19 mouse cellular contexts compared by ENCODE assay signal in genomic region chr4:33109720-33110458, GRCm38 (mm10). TPM values are rescaled to one million over a fixed set of nuclear protein-coding genes. Genes with fewer than 3 reads are reported as not detected.
DNase-seq lines count a peak whose midpoint lies in the region; ATAC-seq and TF ChIP-seq lines count a peak whose summit lies in the region.
"Had no signal": no experiment of that assay in that cellular context is flagged by ENCODE, and none has a peak within 500 bp of the region (broad histone marks: within the 10 kb centered on the region; RNA-seq: fewer than 3 reads in every experiment).

No protein-coding gene starts in this region.

- H3K4me2 ChIP-seq in forebrain, embryonic 13.5 days, result no peak overlapping the region
- H3K4me2 ChIP-seq in lung, postnatal 0 days (replicated peaks; ENCODE audit: low read depth, low read length), result no peak overlapping the region
- H3K4me2 ChIP-seq: heart, embryonic 12.5 days; hindbrain, embryonic 12.5 days; neural tube, embryonic 13.5 days had no signal

- TF ChIP-seq EP300 in lung, postnatal 0 days (IDR thresholded peaks at IDR 0.05), result no peak

- H3K27me3 ChIP-seq in forebrain, embryonic 13.5 days, result no peaks in the 10 kb centered on the region
- H3K27me3 ChIP-seq in lung, postnatal 0 days (replicated peaks; ENCODE audit: insufficient read depth, low read length), result no peaks in the 10 kb centered on the region
- H3K27me3 ChIP-seq: heart, embryonic 12.5 days; hindbrain, embryonic 12.5 days; neural tube, embryonic 13.5 days had no signal

- no peak overlapping the region for H3K4me3 ChIP-seq in forebrain, embryonic 13.5 days
- no peak overlapping the region for H3K4me3 ChIP-seq in lung, postnatal 0 days (ENCODE audit: low read depth, low read length)
- H3K4me3 ChIP-seq: forebrain, embryonic 10.5 days; heart, embryonic 12.5 days; hindbrain, embryonic 12.5 days; neural tube, embryonic 13.5 days had no signal

- peak; percentile 63; the same call in 1 of the 2 replicates for ATAC-seq in megakaryocyte-erythroid progenitor cell, adult 5-6 weeks (replicated peaks; ENCODE audit: low FRiP score, low TSS enrichment, poor library complexity, severe bottlenecking)
- ATAC-seq in forebrain, embryonic 13.5 days, result no peak
- no peak for ATAC-seq in lung, postnatal 0 days

- 90% methylated on average over 14 of the region's 14 CpGs for WGBS in forebrain, embryonic 13.5 days
- WGBS in lung, postnatal 0 days, result 45% methylated on average over 14 of the region's 14 CpGs

- TF ChIP-seq CTCF in lung, postnatal 0 days (IDR thresholded peaks at IDR 0.05), result no peak

- no peak overlapping the region for H3K27ac ChIP-seq in forebrain, embryonic 13.5 days
- no peak overlapping the region for H3K27ac ChIP-seq in lung, postnatal 0 days (ENCODE audit: low read length)
- H3K27ac ChIP-seq: forebrain, embryonic 10.5 days; hindbrain, embryonic 12.5 days; neural tube, embryonic 13.5 days had no signal

- H3K9me3 ChIP-seq in forebrain, embryonic 13.5 days (replicated peaks), result no peaks in the 10 kb centered on the region
- H3K9me3 ChIP-seq in lung, postnatal 0 days (ENCODE audit: low read length), result no peaks in the 10 kb centered on the region
- H3K9me3 ChIP-seq: forebrain, embryonic 10.5 days; G1E; hindbrain, embryonic 12.5 days; neural tube, embryonic 13.5 days had no signal

- H3K4me1 ChIP-seq in forebrain, embryonic 13.5 days, result no peaks in the 10 kb centered on the region
- H3K4me1 ChIP-seq in lung, postnatal 0 days (ENCODE audit: insufficient read depth, low read depth, low read length), result no peaks in the 10 kb centered on the region
- H3K4me1 ChIP-seq: forebrain, embryonic 10.5 days; hindbrain, embryonic 12.5 days; neural tube, embryonic 13.5 days had no signal

- H3K36me3 ChIP-seq in forebrain, embryonic 13.5 days (ENCODE audit: poor library complexity, severe bottlenecking), result no peaks in the 10 kb centered on the region
- no peaks in the 10 kb centered on the region for H3K36me3 ChIP-seq in lung, postnatal 0 days (ENCODE audit: insufficient read depth, low read length)
- H3K36me3 ChIP-seq: forebrain, embryonic 10.5 days; G1E; heart, embryonic 12.5 days; hindbrain, embryonic 12.5 days; neural tube, embryonic 13.5 days had no signal

- peak; percentile 41 to 43 for DNase-seq in B cell, adult 2 months
- DNase-seq in CD4-positive, CD25-positive, alpha-beta regulatory T cell, adult 2 months (ENCODE audit: low read depth, low spot score), result peak; percentile 32
- peak; percentile 59 for DNase-seq in induced T-regulatory cell, adult 2 months (ENCODE audit: low read depth)
- no peak for DNase-seq in urinary bladder, postnatal 4 days (ENCODE audit: low spot score in 2 of 2)
- no peak for DNase-seq in lung, postnatal 0 days (ENCODE audit: low spot score)
- DNase-seq: cerebellum, adult 9-10 months; kidney, adult 2 months; midbrain, embryonic 14.5 days; retina, postnatal 1 day had no signal

- H3K9ac ChIP-seq in forebrain, embryonic 13.5 days, result no peak overlapping the region
- no peak overlapping the region for H3K9ac ChIP-seq in lung, postnatal 0 days (replicated peaks; ENCODE audit: low read depth)
- H3K9ac ChIP-seq: heart, embryonic 12.5 days; hindbrain, embryonic 12.5 days; neural tube, embryonic 13.5 days had no signal

RNA-seq across cellular contexts. Expression of gene Gabrr1, which starts 22.4 kb away (rescaled TPM):
- not detected in 2 replicates for total RNA-seq in megakaryocyte-erythroid progenitor cell, adult 5-6 weeks (2014; fragmentation: Nextera tagmentation)
- total RNA-seq in megakaryocyte-erythroid progenitor cell, adult 5-6 weeks (2017), result not detected in 2 replicates
- polyA plus RNA-seq in forebrain, embryonic 13.5 days (2015; fragmentation: Nextera tagmentation; extraction: Ambion mirVana), result not detected in 2 replicates
- 0.06 TPM in 1 of 2 replicates, not detected in the other for polyA plus RNA-seq in lung, postnatal 0 days (2015; fragmentation: Nextera tagmentation; extraction: Ambion mirVana)
- polyA plus RNA-seq: embryonic facial prominence, embryonic 11.5 days; forebrain, embryonic 10.5 days; G1E; hindbrain, embryonic 12.5 days; kidney, adult 2 months; lung, embryonic 16.5 days; urinary bladder, adult 2 months had no signal

RNA-seq across cellular contexts. Expression of gene Gabrr2, which starts 47.1 kb away (rescaled TPM):
- 4.0 TPM in 1 of 2 replicates, not detected in the other for total RNA-seq in megakaryocyte-erythroid progenitor cell, adult 5-6 weeks (2014; fragmentation: Nextera tagmentation)
- not detected in 2 replicates for total RNA-seq in megakaryocyte-erythroid progenitor cell, adult 5-6 weeks (2017)
- 0.48 and 0.69 TPM in 2 replicates for polyA plus RNA-seq in forebrain, embryonic 13.5 days (2015; fragmentation: Nextera tagmentation; extraction: Ambion mirVana)
- polyA plus RNA-seq in lung, postnatal 0 days (2015; fragmentation: Nextera tagmentation; extraction: Ambion mirVana), result 0.14 and 0.27 TPM in 2 replicates
- polyA plus RNA-seq: embryonic facial prominence, embryonic 11.5 days; G1E had no signal

Comparison
In these comparisons a context has a peak if more than half of its experiments do, and no peak if none do; other contexts are left out.
1. DNase-seq: peak in B cell, adult 2 months (2 of 2), CD4-positive, CD25-positive, alpha-beta regulatory T cell, adult 2 months (single experiment) and induced T-regulatory cell, adult 2 months (single experiment); none in urinary bladder, postnatal 4 days (0 of 2) and lung, postnatal 0 days (single experiment).